ENCODE assay signal across 8 mouse cellular contexts in the genomic region with DNA sequence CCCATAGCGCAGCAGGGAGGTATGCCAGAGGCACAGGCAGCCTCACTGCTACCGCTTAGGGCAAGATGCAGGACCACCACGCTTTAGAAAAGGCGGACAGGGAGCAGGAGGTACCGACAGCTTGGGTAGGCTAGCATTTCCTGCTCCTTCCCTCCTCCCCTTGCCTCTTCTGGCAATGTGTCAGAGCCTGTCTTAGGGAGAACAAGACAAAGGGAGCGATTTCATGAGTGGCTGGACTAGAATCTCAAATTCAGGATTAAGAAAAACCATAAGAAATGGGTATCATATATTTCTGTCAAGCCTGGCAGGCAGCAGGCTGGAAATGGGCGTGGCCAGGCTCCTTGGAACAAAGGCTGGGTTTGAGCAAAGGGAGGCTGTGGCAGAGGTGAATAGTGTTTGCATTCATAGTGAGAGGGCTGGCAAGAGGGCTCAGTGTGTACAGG. TPM values are rescaled to one million over a fixed set of nuclear protein-coding genes. Genes with fewer than 3 reads are reported as not detected.
DNase-seq lines count a peak whose midpoint lies in the region; ATAC-seq lines count a peak whose summit lies in the region.

No protein-coding gene starts in this region.

- H3K4me2 ChIP-seq in lung, embryonic 15.5 days: peak overlapping the region; percentile 34
- H3K4me2 ChIP-seq in neural tube, embryonic 11.5 days (ENCODE audit: low read depth): peak overlapping the region; percentile 4; the same call in 1 of the 2 replicates

- DNase-seq in lung, postnatal 4 days: no peak
- no peak for DNase-seq in embryonic facial prominence, embryonic 10.5 days (ENCODE audit: low spot score)
- DNase-seq in hindbrain, embryonic 10.5 days (ENCODE audit: low spot score): peak; percentile 34
- peak; percentile 82 for DNase-seq in neural tube, embryonic 11.5 days (ENCODE audit: low spot score)
- no peak for DNase-seq in T-cell, adult 2 months (ENCODE audit: low spot score)
- no peak for DNase-seq in kidney, adult 8-10 months
- DNase-seq in adrenal gland, adult 2 months: no peak

- H3K9ac ChIP-seq in lung, embryonic 15.5 days: no peak overlapping the region
- peak overlapping the region; percentile 55 for H3K9ac ChIP-seq in neural tube, embryonic 11.5 days (ENCODE audit: low read length)

- H3K27me3 ChIP-seq in lung, embryonic 15.5 days: no peaks in the 10 kb centered on the region
- H3K27me3 ChIP-seq in embryonic facial prominence, embryonic 10.5 days (replicated peaks; ENCODE audit: low read depth, poor library complexity, severe bottlenecking): no peaks in the 10 kb centered on the region
- no peaks in the 10 kb centered on the region for H3K27me3 ChIP-seq in hindbrain, embryonic 10.5 days (ENCODE audit: insufficient read depth, poor library complexity, severe bottlenecking)
- H3K27me3 ChIP-seq in neural tube, embryonic 11.5 days (ENCODE audit: control insufficient read depth, insufficient read depth, low read length): no peaks in the 10 kb centered on the region

- H3K4me3 ChIP-seq in lung, embryonic 15.5 days: no peak overlapping the region
- 0 out of 2 replicates have a peak overlapping the region, but pooled peaks have one; percentile 16 for H3K4me3 ChIP-seq in embryonic facial prominence, embryonic 10.5 days
- no peak overlapping the region for H3K4me3 ChIP-seq in hindbrain, embryonic 10.5 days
- H3K4me3 ChIP-seq in neural tube, embryonic 11.5 days (ENCODE audit: low read depth, low read length): no peak overlapping the region

- peak overlapping the region; percentile 67 for H3K27ac ChIP-seq in lung, embryonic 15.5 days
- H3K27ac ChIP-seq in embryonic facial prominence, embryonic 10.5 days (replicated peaks): peak overlapping the region; percentile 78
- peak overlapping the region; percentile 79 for H3K27ac ChIP-seq in hindbrain, embryonic 10.5 days
- H3K27ac ChIP-seq in neural tube, embryonic 11.5 days (ENCODE audit: low read depth, low read length): peak overlapping the region; percentile 87

- no peaks in the 10 kb centered on the region for H3K9me3 ChIP-seq in lung, embryonic 15.5 days
- H3K9me3 ChIP-seq in embryonic facial prominence, embryonic 10.5 days: no peaks in the 10 kb centered on the region
- no peaks in the 10 kb centered on the region; the same call in 1 of the 2 replicates for H3K9me3 ChIP-seq in hindbrain, embryonic 10.5 days
- no peaks in the 10 kb centered on the region for H3K9me3 ChIP-seq in neural tube, embryonic 11.5 days (ENCODE audit: control insufficient read depth, low read length)

- 30% methylated on average over 7 of the region's 7 CpGs for WGBS in lung, embryonic 15.5 days
- WGBS in embryonic facial prominence, embryonic 10.5 days: 36% methylated on average over 7 of the region's 7 CpGs
- WGBS in hindbrain, embryonic 10.5 days: 31% methylated on average over 7 of the region's 7 CpGs
- 24% methylated on average over 7 of the region's 7 CpGs for WGBS in neural tube, embryonic 11.5 days

- no peak for ATAC-seq in lung, embryonic 15.5 days (ENCODE audit: borderline replicate concordance, extremely low read depth, low FRiP score, low TSS enrichment)
- peak; percentile 59 for ATAC-seq in neural tube, embryonic 11.5 days (ENCODE audit: insufficient read depth, low FRiP score, low TSS enrichment)

- peaks cover 49% of the 10 kb centered on the region for H3K4me1 ChIP-seq in lung, embryonic 15.5 days
- H3K4me1 ChIP-seq in embryonic facial prominence, embryonic 10.5 days: peaks cover 45% of the 10 kb centered on the region
- peaks cover 49% of the 10 kb centered on the region for H3K4me1 ChIP-seq in hindbrain, embryonic 10.5 days (replicated peaks)
- peaks cover 17% of the 10 kb centered on the region for H3K4me1 ChIP-seq in neural tube, embryonic 11.5 days (ENCODE audit: control insufficient read depth, insufficient read depth, low read length)

- H3K36me3 ChIP-seq in lung, embryonic 15.5 days: peaks cover 13% of the 10 kb centered on the region
- peaks cover 61% of the 10 kb centered on the region for H3K36me3 ChIP-seq in embryonic facial prominence, embryonic 10.5 days (replicated peaks)
- H3K36me3 ChIP-seq in hindbrain, embryonic 10.5 days: peaks cover 48% of the 10 kb centered on the region
- H3K36me3 ChIP-seq in neural tube, embryonic 11.5 days (ENCODE audit: control insufficient read depth, insufficient read depth, low read length): no peaks in the 10 kb centered on the region

RNA-seq across cellular contexts. Expression of a gene that starts 23.3 kb away (rescaled TPM):
- 51.1 and 56.2 TPM in 2 replicates for polyA plus RNA-seq in lung, embryonic 15.5 days (2015; fragmentation: Nextera tagmentation; extraction: Ambion mirVana)
- 39.6 and 44.2 TPM in 2 replicates for polyA plus RNA-seq in embryonic facial prominence, embryonic 10.5 days (2016; fragmentation: Nextera tagmentation; extraction: Ambion mirVana)
- 36.0 and 57.4 TPM in 2 replicates for polyA plus RNA-seq in hindbrain, embryonic 10.5 days (2016; fragmentation: Nextera tagmentation; extraction: Ambion mirVana)
- 48.6 and 59.9 TPM in 2 replicates for polyA plus RNA-seq in neural tube, embryonic 11.5 days (2014; fragmentation: Nextera tagmentation; extraction: Ambion mirVana)
- total RNA-seq in adrenal gland, adult 2 months (2021): 100 to 1,000 TPM in 1 of 2 experiments, 10 to 100 TPM in 1; 98.4 to 110 TPM
- 44.5 and 48.8 TPM in 2 replicates for polyA plus RNA-seq in adrenal gland, adult 2 months (2012; rRNA removed)

RNA-seq across cellular contexts. Expression of a gene that starts 44.9 kb away (rescaled TPM):
- polyA plus RNA-seq in lung, embryonic 15.5 days (2015; fragmentation: Nextera tagmentation; extraction: Ambion mirVana): 57.9 and 61.0 TPM in 2 replicates
- 67.5 TPM in 2 replicates for polyA plus RNA-seq in embryonic facial prominence, embryonic 10.5 days (2016; fragmentation: Nextera tagmentation; extraction: Ambion mirVana)
- polyA plus RNA-seq in hindbrain, embryonic 10.5 days (2016; fragmentation: Nextera tagmentation; extraction: Ambion mirVana): 62.7 and 68.2 TPM in 2 replicates
- 54.9 and 67.7 TPM in 2 replicates for polyA plus RNA-seq in neural tube, embryonic 11.5 days (2014; fragmentation: Nextera tagmentation; extraction: Ambion mirVana)
- 10 to 100 TPM; 19.4 to 25.3 TPM for total RNA-seq in adrenal gland, adult 2 months (2021)
- 26.2 and 26.4 TPM in 2 replicates for polyA plus RNA-seq in adrenal gland, adult 2 months (2012; rRNA removed)

Comparison
In these comparisons a context has a peak if more than half of its experiments do, and no peak if none do; other contexts are left out.
1. DNase-seq: peak in hindbrain, embryonic 10.5 days (single experiment) and neural tube, embryonic 11.5 days (single experiment); none in lung, postnatal 4 days (0 of 2), embryonic facial prominence, embryonic 10.5 days (single experiment), T-cell, adult 2 months (single experiment), kidney, adult 8-10 months (0 of 2) and adrenal gland, adult 2 months (single experiment).
2. Peak in every context shown above with its lines, with median percentiles within 50 percentile points of each other: H3K27ac ChIP-seq.